Mouse (Mus musculus) neural tube, embryonic 13.5 days (tissue): ENCODE measurements around the gene Apol7e. TPM values are rescaled to one million over a fixed set of nuclear protein-coding genes. Genes with fewer than 3 reads are reported as not detected.

Experiments
- ATAC-seq: fragments of 200-750 bp; cut with Nextera tagmentation; 2 replicates; pipeline ENCODE4 v1.8.0; 2017; ENCODE audit warnings: low read depth, mild to moderate bottlenecking, moderate TSS enrichment, moderate library complexity
- H3K27ac ChIP-seq: fragments of 300-500 bp; sonication (generic); replicated peaks from 2 replicates; pipeline ENCODE4 v1.5.1; 2015; ENCODE audit warnings: moderate library complexity, mild to moderate bottlenecking, inconsistent platforms
- H3K27me3 ChIP-seq: fragments of 300-500 bp; sonication (generic); 2 replicates; pipeline ENCODE4 v1.6.1; 2015; ENCODE audit warnings: mild to moderate bottlenecking, inconsistent platforms
- H3K36me3 ChIP-seq: fragments of 300-500 bp; sonication (generic); 2 replicates; pipeline ENCODE4 v1.6.1; 2015; ENCODE audit warnings: mild to moderate bottlenecking, inconsistent platforms
- H3K4me1 ChIP-seq: fragments of 300-500 bp; sonication (generic); replicated peaks from 2 replicates; pipeline ENCODE4 v1.6.1; 2015; ENCODE audit warnings: inconsistent platforms
- H3K4me2 ChIP-seq: fragments of 300-500 bp; sonication (generic); 2 replicates; pipeline ENCODE4 v1.6.1; 2015; ENCODE audit warnings: inconsistent platforms, mild to moderate bottlenecking, moderate library complexity
- H3K4me3 ChIP-seq: fragments of 300-500 bp; sonication (generic); 2 replicates; pipeline ENCODE4 v1.5.1; 2015; ENCODE audit warnings: mild to moderate bottlenecking, inconsistent platforms
- H3K9ac ChIP-seq: fragments of 300-500 bp; sonication (generic); 2 replicates; pipeline ENCODE4 v1.6.1; 2015; ENCODE audit warnings: moderate library complexity, mild to moderate bottlenecking, inconsistent platforms
- H3K9me3 ChIP-seq: fragments of 300-500 bp; sonication (generic); 2 replicates; pipeline ENCODE4 v1.6.1; 2016; ENCODE audit warnings: inconsistent platforms
- WGBS: fragments of 180-500 bp; shearing (Covaris S2); methylation state at CpG from one replicate; pipeline ENCODE4 v1.1.7; 2015; 5-methylcytosine and 5-hydroxymethylcytosine counted together
- polyA plus RNA-seq: library from polyadenylated mRNA; unstranded; fragments of >200 nt; fragmentation: Nextera tagmentation; extraction: Ambion mirVana; gene quantifications from 2 replicates; pipeline ENCODE4 v1.2.1, GENCODE M21; 2015

Gene Apol7e
- polyA plus RNA-seq, 1 experiment from 2014 or later = 0.08 TPM

DNA sequence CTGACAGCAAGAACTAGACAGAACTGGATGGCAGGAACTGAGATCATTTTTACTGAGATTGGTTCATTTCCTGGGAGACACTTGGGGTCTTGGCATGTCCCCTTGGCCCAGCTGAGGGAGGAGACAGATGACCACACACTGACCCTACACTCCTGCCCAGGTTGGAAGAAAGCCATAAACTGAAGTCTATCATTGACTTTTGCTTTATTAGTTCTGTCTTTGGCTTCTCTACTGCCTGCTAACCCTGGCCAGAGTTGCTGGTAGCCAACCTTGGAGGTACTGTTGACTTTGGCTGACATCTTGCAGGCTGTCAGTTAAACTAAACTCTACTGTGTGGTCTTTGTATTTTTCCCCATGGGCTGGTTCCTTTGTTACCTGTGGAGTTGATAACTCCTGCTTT, 46.4 kb downstream of the Apol7e start:
- no peak for ATAC-seq
- Histone ChIP-seq H3K36me3 (no peaks in the 10 kb centered on the region), H3K4me2 (no peak overlapping the region), H3K27me3 (no peaks in the 10 kb centered on the region), H3K27ac (no peak overlapping the region), H3K9ac (no peak overlapping the region), H3K4me3 (no peak overlapping the region), H3K9me3 (no peaks in the 10 kb centered on the region), H3K4me1 (no peaks in the 10 kb centered on the region)

DNA sequence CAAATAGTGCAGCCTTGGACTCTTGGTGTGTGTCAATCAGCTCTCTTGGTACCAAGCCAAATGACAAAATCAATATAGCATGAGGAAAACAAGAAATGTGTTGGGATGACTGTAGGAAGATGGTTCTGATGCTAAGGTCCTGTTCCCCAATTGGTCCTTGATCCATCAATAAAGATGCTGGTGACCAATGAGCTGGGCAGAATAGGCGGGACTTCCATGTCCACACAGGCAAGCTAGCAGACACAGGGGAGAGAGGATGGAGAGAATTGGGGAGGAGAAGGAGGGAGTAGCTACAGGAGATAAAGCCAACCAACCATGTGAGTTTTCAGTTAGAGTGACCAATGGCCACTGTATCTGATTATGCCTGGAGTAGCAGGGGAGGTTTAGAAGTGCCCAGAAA, 47.7 kb downstream of the Apol7e start:
- no peaks in the 10 kb centered on the region for H3K4me1 ChIP-seq
- H3K4me3 ChIP-seq = no peak overlapping the region
- no peaks in the 10 kb centered on the region for H3K27me3 ChIP-seq
- H3K4me2 ChIP-seq = no peak overlapping the region
- H3K27ac ChIP-seq = no peak overlapping the region
- H3K36me3 ChIP-seq = no peaks in the 10 kb centered on the region
- H3K9me3 ChIP-seq = no peaks in the 10 kb centered on the region
- no peak for ATAC-seq
- WGBS = 96% methylated on average over 1 of the region's 1 CpGs
- no peak overlapping the region for H3K9ac ChIP-seq

DNA sequence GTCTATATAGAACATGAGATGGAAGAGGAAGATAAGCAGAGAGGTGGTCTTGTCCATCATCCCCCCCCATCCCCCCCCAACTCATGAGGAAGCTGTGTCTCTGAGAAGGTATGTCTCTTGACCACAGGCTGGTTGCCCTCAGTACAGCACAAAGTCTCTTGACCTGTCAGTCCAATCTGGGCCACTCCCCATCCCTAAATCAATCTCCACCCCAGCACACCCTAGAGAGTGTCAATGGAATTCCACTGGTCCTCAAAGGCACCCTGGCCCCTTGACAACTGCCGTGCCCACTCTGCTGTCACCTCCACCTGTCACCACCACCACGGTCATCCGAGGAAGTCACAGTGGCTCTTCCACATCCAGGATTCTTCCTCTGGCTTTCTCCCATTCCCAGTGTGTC, 49.8 kb downstream of the Apol7e start:
- no peaks in the 10 kb centered on the region for H3K4me1 ChIP-seq
- WGBS = 82% methylated on average over 3 of the region's 3 CpGs
- H3K9ac ChIP-seq = no peak overlapping the region
- H3K4me2 ChIP-seq = no peak overlapping the region
- no peaks in the 10 kb centered on the region for H3K27me3 ChIP-seq
- H3K27ac ChIP-seq = no peak overlapping the region
- H3K9me3 ChIP-seq = no peaks in the 10 kb centered on the region
- no peak for ATAC-seq
- no peaks in the 10 kb centered on the region for H3K36me3 ChIP-seq
- H3K4me3 ChIP-seq = no peak overlapping the region

DNA sequence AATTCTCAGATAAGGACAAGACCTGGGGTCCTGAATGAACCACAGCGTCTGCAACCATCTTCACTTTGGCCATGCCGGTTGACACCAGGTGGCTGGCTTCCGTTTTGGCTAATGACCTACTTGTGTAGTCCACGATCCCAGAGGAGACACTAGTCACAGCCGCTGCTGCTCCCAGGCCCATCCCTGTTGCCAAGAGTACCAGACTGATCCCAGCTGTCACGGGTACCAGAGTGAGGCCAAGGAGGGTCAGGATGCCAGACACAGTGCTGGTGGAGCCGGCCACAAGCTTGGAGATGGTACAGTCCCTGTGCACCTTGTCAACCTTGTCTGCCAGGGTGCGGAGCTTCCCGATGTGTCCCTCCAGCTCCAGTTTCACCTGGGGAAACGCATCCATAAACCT, 51.1 kb downstream of the Apol7e start:
- Histone ChIP-seq H3K4me3 (no peak overlapping the region), H3K9me3 (no peaks in the 10 kb centered on the region), H3K9ac (no peak overlapping the region), H3K27me3 (no peaks in the 10 kb centered on the region), H3K36me3 (no peaks in the 10 kb centered on the region), H3K4me2 (no peak overlapping the region), H3K4me1 (no peaks in the 10 kb centered on the region), H3K27ac (no peak overlapping the region)
- WGBS = 85% methylated on average over 10 of the region's 10 CpGs
- ATAC-seq = no peak

DNA sequence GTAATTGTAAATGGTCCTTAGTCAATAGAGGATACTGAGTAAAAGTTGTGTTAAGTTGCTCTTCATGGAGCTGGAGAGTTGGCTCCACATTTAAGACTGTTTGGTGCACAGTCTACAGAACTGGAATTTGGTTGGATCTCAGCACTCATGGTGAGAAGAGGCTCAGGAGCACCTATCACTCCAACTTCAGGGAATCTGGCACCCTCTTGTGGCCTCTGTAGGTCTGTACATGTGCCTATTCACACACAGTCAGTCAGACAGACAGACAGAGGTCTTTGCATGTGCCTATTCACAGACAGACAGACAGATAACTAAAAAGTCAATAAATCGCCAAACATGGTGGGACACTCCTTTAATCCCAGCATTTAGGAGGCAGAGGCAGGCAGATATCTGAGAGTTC, 51.8 kb downstream of the Apol7e start:
- 47% methylated on average over 1 of the region's 1 CpGs for WGBS

GRCm38 (mm10) chr15:77752443-77752842, 53.8 kb downstream of the Apol7e start:
- H3K4me2 ChIP-seq = no peak overlapping the region
- H3K27ac ChIP-seq = no peak overlapping the region
- no peak for ATAC-seq
- WGBS = 59% methylated on average over 11 of the region's 11 CpGs
- H3K9ac ChIP-seq = no peak overlapping the region
- no peaks in the 10 kb centered on the region for H3K9me3 ChIP-seq
- no peaks in the 10 kb centered on the region for H3K27me3 ChIP-seq
- H3K36me3 ChIP-seq = no peaks in the 10 kb centered on the region
- H3K4me3 ChIP-seq = no peak overlapping the region
- H3K4me1 ChIP-seq = no peaks in the 10 kb centered on the region

More for the DNA sequence above, 51.8 kb downstream of the Apol7e start:
- Histone ChIP-seq H3K36me3 (no peaks in the 10 kb centered on the region), H3K9ac (no peak overlapping the region), H3K4me3 (no peak overlapping the region), H3K9me3 (no peaks in the 10 kb centered on the region), H3K4me1 (no peaks in the 10 kb centered on the region), H3K27me3 (no peaks in the 10 kb centered on the region), H3K4me2 (no peak overlapping the region), H3K27ac (no peak overlapping the region)
- ATAC-seq = no peak

DNA sequence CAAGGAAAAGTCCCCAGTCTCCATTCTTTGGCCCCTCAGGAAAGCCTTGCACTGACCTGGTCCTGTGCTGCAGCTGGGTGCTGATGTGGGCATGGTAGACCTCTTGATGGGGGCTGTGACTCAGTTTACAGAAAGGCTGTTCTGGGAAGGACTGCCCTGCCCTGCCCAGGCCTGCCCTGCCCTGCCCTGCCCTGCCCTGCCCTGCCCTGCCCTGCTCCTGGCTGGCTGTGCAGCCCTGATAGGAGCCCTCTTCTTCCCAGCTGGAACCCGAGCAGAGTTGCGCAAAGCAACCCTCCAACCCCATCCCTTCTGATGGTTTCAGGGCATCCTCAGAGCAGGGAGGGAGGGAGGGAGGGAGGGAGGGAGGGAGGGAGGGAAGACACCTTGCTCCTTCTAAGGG, 56.5 kb downstream of the Apol7e start:
- 30% methylated on average over 2 of the region's 2 CpGs for WGBS
- Histone ChIP-seq H3K9me3 (no peaks in the 10 kb centered on the region), H3K36me3 (peaks cover 1% of the 10 kb centered on the region; the same call in 1 of the 2 replicates), H3K9ac (no peak overlapping the region), H3K4me3 (no peak overlapping the region), H3K4me1 (no peaks in the 10 kb centered on the region), H3K27ac (no peak overlapping the region), H3K4me2 (no peak overlapping the region), H3K27me3 (no peaks in the 10 kb centered on the region)
- ATAC-seq = no peak

GRCm38 (mm10) chr15:77756081-77756480, 57.4 kb downstream of the Apol7e start:
- H3K4me1 ChIP-seq = no peaks in the 10 kb centered on the region
- H3K4me3 ChIP-seq = no peak overlapping the region
- no peaks in the 10 kb centered on the region for H3K27me3 ChIP-seq
- H3K9ac ChIP-seq = no peak overlapping the region
- H3K27ac ChIP-seq = no peak overlapping the region
- H3K4me2 ChIP-seq = no peak overlapping the region
- no peaks in the 10 kb centered on the region for H3K9me3 ChIP-seq
- ATAC-seq = no peak
- H3K36me3 ChIP-seq = peaks cover 8% of the 10 kb centered on the region
- 76% methylated on average over 2 of the region's 2 CpGs for WGBS

DNA sequence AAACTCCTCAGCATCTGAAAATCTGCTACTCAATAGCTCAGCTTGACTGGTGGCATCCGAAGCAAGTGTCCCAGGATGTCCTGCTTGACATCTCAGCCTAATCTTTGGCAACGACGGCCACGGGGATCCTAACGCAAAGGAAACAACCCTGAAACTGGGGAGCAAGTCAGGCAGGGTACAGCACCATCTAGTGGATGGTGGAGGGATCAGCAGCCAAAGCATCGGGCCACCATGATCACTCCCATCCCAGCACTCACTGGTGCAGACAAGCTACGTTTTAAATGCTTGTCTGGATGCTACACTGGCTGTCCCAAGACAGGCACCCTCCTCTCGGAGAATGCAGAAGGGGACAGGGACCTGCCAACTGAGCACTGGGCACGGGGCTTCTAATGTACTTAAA, 58.2 kb downstream of the Apol7e start, which contains the start of gene Apol8:
Gene Apol8, minus strand, starts transcription at position 156 of the 400 bp plus-strand sequence.
- Histone ChIP-seq H3K4me3 (no peak within 1 kb of the TSS), H3K36me3 (peaks cover 16% of the 10 kb centered on the region), H3K9me3 (no peaks in the 10 kb centered on the region), H3K9ac (no peak within 1 kb of the TSS), H3K27ac (no peak within 1 kb of the TSS), H3K4me2 (no peak within 1 kb of the TSS), H3K4me1 (no peaks in the 10 kb centered on the region), H3K27me3 (no peaks in the 10 kb centered on the region)
- ATAC-seq = no peak
- WGBS = 10% methylated on average over 9 of the region's 9 CpGs

DNA sequence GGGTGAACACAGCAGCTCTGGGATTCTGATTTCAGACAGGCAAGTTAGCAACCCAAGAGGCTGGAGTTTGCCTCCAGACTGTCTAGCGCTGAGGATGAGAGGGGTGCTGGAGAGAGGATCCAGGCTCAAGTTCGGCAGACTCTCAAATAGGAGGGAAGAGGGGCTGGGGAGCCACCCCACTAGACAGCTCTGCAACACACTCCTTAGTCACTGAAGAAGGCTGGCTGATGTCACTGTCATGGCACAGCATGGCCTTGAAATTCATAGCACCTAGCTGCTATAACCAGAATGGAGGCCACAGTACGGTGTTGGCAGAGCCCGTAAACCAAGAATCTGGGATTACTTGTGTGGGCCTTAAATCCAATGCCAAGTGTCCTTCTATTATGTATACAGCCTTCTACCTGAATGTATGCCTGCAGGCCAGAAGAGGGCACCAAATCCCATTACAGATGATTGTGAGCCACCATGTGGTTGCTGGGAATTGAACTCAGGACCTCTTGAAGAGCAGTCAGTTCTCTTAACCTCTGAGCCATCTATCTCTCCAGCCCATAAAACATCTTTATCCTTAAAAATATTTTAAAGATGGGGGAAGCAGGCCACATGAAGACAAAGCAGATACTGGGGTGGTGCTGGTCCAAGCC, 59.0 kb downstream of the Apol7e start:
- no peak overlapping the region for H3K27ac ChIP-seq
- 81% methylated on average over 4 of the region's 4 CpGs for WGBS
- H3K4me3 ChIP-seq = no peak overlapping the region
- no peaks in the 10 kb centered on the region for H3K27me3 ChIP-seq
- H3K4me2 ChIP-seq = no peak overlapping the region
- ATAC-seq = no peak
- no peak overlapping the region for H3K9ac ChIP-seq
- H3K9me3 ChIP-seq = no peaks in the 10 kb centered on the region
- no peaks in the 10 kb centered on the region for H3K4me1 ChIP-seq
- H3K36me3 ChIP-seq = peaks cover 24% of the 10 kb centered on the region

DNA sequence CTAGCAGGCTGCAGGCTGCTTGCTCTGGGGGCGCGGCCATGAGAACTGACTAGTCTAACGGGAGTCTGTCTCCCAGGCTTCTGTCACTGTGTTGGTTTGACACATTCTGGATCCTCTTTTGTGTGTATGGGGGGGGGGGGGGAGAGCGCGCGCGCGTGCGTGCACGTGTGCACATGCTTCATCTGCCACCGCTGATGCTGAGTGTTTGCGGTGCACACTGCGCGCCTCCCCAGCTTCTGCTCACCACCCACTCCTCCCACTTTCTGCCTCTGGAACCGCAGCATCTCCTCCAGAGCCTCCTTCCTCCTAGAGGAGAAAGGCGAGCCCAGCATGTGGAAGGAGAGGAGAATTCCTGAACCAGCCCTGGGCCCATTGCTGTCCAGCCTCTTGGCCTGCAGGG, 61.4 kb downstream of the Apol7e start:
- Histone ChIP-seq H3K4me3 (no peak overlapping the region), H3K27ac (no peak overlapping the region), H3K36me3 (peaks cover 47% of the 10 kb centered on the region), H3K9ac (no peak overlapping the region), H3K4me1 (no peaks in the 10 kb centered on the region), H3K9me3 (no peaks in the 10 kb centered on the region), H3K27me3 (no peaks in the 10 kb centered on the region), H3K4me2 (no peak overlapping the region)
- ATAC-seq = no peak
- 93% methylated on average over 16 of the region's 16 CpGs for WGBS

GRCm38 (mm10) chr15:77761083-77761482, 62.4 kb downstream of the Apol7e start:
- Histone ChIP-seq H3K4me2 (no peak overlapping the region), H3K9ac (no peak overlapping the region), H3K36me3 (peaks cover 58% of the 10 kb centered on the region), H3K27ac (no peak overlapping the region), H3K4me1 (no peaks in the 10 kb centered on the region), H3K27me3 (no peaks in the 10 kb centered on the region), H3K9me3 (no peaks in the 10 kb centered on the region), H3K4me3 (no peak overlapping the region)
- ATAC-seq = no peak
- 97% methylated on average over 7 of the region's 7 CpGs for WGBS
